ENCODE assay signal across 8 mouse cellular contexts in genomic region chr8:122259351-122259750, GRCm38 (mm10). TPM values are rescaled to one million over a fixed set of nuclear protein-coding genes. Genes with fewer than 3 reads are reported as not detected.
DNase-seq lines count a peak whose midpoint lies in the region; ATAC-seq and TF ChIP-seq lines count a peak whose summit lies in the region.
"Had no signal": no experiment of that assay in that cellular context is flagged by ENCODE, and none has a peak within 500 bp of the region (broad histone marks: within the 10 kb centered on the region; RNA-seq: fewer than 3 reads in every experiment).

No protein-coding gene starts in this region.

- H3K36me3 ChIP-seq in testis, adult 2 months (ENCODE audit: control insufficient read depth, insufficient read depth, low read length) = no peaks in the 10 kb centered on the region
- no peaks in the 10 kb centered on the region for H3K36me3 ChIP-seq in lung, embryonic 14.5 days (ENCODE audit: insufficient read depth)
- H3K36me3 ChIP-seq: midbrain, embryonic 12.5 days had no signal

- H3K27ac ChIP-seq in testis, adult 2 months (ENCODE audit: control insufficient read depth, insufficient read depth, low read depth, low read length) = no peak overlapping the region
- no peak overlapping the region for H3K27ac ChIP-seq in lung, embryonic 14.5 days (ENCODE audit: low read depth)
- H3K27ac ChIP-seq: midbrain, embryonic 12.5 days had no signal

- H3K9ac ChIP-seq in lung, embryonic 14.5 days = no peak overlapping the region
- H3K9ac ChIP-seq: midbrain, embryonic 12.5 days had no signal

- WGBS in lung, embryonic 14.5 days = 52% methylated on average over 2 of the region's 2 CpGs

- H3K9me3 ChIP-seq in lung, embryonic 14.5 days (ENCODE audit: low read depth, low read length) = no peaks in the 10 kb centered on the region
- H3K9me3 ChIP-seq: midbrain, embryonic 12.5 days had no signal

- no peaks in the 10 kb centered on the region for H3K27me3 ChIP-seq in testis, adult 2 months (ENCODE audit: control insufficient read depth, insufficient read depth, low read length)
- H3K27me3 ChIP-seq in lung, embryonic 14.5 days (ENCODE audit: insufficient read depth, low read length) = no peaks in the 10 kb centered on the region; the same call in 1 of the 2 replicates

- peak; percentile 100 for TF ChIP-seq CTCF in testis, adult 2 months (IDR thresholded peaks at IDR 0.05; ENCODE audit: control insufficient read depth, insufficient read depth, insufficient replicate concordance, low read depth, low read length)
- TF ChIP-seq CTCF in lung, embryonic 14.5 days (IDR thresholded peaks at IDR 0.05; ENCODE audit: low read depth) = peak; percentile 100

- ATAC-seq in frontal cortex, adult (ENCODE audit: low TSS enrichment) = 0 out of 2 replicates have a peak, but pooled peaks have one; percentile 56
- ATAC-seq in lung, embryonic 14.5 days (ENCODE audit: insufficient read depth) = peak; percentile 18; the same call in 1 of the 2 replicates

- H3K4me3 ChIP-seq in testis, adult 2 months (ENCODE audit: control insufficient read depth, low read depth, low read length) = no peak overlapping the region
- H3K4me3 ChIP-seq in lung, embryonic 14.5 days (ENCODE audit: low read depth, low read length) = no peak overlapping the region
- H3K4me3 ChIP-seq: midbrain, embryonic 12.5 days had no signal

- H3K4me2 ChIP-seq in lung, embryonic 14.5 days = no peak overlapping the region
- H3K4me2 ChIP-seq: midbrain, embryonic 12.5 days had no signal

- H3K4me1 ChIP-seq in testis, adult 2 months (ENCODE audit: control insufficient read depth, insufficient read depth, low read length) = peaks cover 3% of the 10 kb centered on the region; the same call in 1 of the 2 replicates
- H3K4me1 ChIP-seq in lung, embryonic 14.5 days (ENCODE audit: insufficient read depth) = no peaks in the 10 kb centered on the region
- H3K4me1 ChIP-seq: midbrain, embryonic 12.5 days had no signal

- DNase-seq in testis, postnatal 14 days (ENCODE audit: low spot score) = no peak
- peak; percentile 46 for DNase-seq in c-Kit-positive CD71-positive TER-119-positive erythroid progenitor cells, embryonic 14.5 days (ENCODE audit: low spot score)
- DNase-seq in kidney, postnatal 25 days = peak; percentile 52 to 80
- peak; percentile 87 for DNase-seq in lung, embryonic 14.5 days
- peak; percentile 39 for DNase-seq in right cerebral cortex, postnatal 25 days

- TF ChIP-seq POLR2A in testis, adult 2 months (IDR thresholded peaks at IDR 0.05; ENCODE audit: control insufficient read depth, low read depth, low read length) = no peak

RNA-seq across cellular contexts. Expression of gene Zfpm1, which starts 22.6 kb away (rescaled TPM):
- polyA plus RNA-seq in testis, adult 2 months (2012; rRNA removed) = 35.2 and 35.7 TPM in 2 replicates
- polyA plus RNA-seq in lung, embryonic 14.5 days (2014; fragmentation: Nextera tagmentation; extraction: Ambion mirVana) = 2.7 and 2.9 TPM in 2 replicates
